Mouse (Mus musculus): ENCODE measurements around the gene Pjvk.

The Pjvk gene

DNA sequence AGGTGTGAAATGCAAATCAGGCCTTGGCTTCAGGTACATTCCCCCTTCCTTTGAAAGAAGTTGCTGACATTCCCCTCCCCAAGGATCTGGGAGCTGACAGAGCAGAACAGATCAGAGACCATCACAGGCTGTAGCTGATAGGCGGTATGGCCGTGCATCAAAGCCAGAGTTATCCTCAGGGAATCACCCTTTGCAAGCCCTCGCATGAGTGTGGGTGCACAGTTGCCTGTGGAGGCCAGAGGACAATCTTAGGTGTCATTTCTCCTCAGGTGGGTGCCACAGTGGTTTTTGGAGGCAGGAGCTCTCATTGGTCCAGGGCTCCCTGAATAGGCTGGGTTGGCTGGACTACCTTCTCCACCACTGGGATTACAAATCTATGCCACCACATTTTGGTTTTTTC is 53.9 kb downstream of the Pjvk start:
- in situ Hi-C loops (cut with MboI; ENCODE audit: unreplicated experiment in 2 of 2), result no loop called here

DNA sequence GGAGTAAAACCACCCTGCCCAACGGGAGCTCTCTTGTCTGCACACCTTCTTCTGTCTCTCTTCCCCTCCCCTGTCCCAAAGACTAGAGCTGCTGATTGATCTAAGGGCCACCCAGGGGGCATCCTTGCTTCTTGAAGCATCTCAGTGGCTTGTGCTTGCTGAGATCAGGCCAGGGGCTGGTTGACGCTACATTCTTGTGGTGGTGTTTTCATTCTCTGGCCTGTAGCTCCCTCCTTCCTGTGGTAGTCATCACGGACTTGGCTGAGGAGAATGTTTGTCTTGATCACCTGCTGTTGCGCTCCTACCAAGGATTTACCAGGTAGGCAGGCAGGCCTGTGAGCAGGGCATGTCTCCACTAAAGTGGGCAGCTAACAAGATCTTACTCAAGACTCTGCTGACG is 54.5 kb downstream of the Pjvk start:
- in situ Hi-C loops (cut with MboI; ENCODE audit: unreplicated experiment in 2 of 2), result no loop called here

DNA sequence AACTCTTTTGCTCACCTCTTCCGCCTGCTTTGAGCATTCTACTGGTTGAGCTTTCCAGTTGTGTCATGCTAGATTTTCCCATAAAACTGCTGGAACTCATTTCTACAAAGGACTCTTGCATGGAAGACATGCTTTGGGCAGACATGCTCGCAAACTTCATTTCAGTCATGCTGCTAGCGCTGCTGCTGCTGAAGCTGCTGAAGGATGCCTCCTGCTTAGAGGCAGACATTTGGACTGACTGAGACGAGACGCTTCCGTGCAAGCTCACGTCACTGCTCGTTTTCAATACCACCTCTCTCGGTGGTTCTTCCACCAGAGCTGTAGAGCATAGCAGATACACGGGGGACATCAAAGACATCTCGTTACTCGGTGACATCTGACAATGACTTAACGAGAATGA is 57.4 kb downstream of the Pjvk start:
- in situ Hi-C loops (cut with MboI; ENCODE audit: unreplicated experiment in 2 of 2), result no loop called here
